Mouse (Mus musculus) liver, adult 2 months (tissue): ENCODE data around the gene Axl.

ENCODE experiments used
- CTCF ChIP-seq: fragments of 200-500 bp; IDR thresholded peaks from 2 replicates; pipeline ENCODE4 v1.5.1; 2011; ENCODE audit warnings: low read depth, low read length, control low read depth
- POLR2A ChIP-seq: fragments of 200-500 bp; IDR thresholded peaks from 2 replicates; pipeline ENCODE4 v1.6.1; 2011; ENCODE audit warnings: low read length, control low read depth; ENCODE audit not compliant: insufficient read depth; ENCODE audit errors: extremely low read depth

DNA sequence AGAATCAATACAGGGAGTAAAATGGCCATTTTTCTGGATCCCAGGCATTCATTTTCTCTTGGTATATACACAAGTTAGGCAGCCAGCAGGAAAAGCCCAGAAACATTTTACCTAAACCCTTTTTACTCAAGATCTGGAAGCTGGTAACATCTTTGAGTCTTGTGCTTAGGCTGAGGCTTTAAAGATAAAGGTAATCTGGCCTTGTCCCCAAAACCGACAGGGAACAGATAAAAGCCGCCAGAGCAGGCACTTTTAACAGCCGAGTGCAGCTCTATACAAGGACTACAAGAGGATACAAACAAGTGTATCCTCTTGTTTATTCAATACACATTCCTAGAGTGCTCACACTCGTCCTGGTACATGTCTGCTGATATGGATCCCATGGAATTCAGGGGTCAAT lies 53.5 kb downstream of the Axl start:
- TF ChIP-seq CTCF (no peak), POLR2A (no peak)
